Mouse (Mus musculus): ENCODE measurements around the gene Tal1.
A peak's percentile ranks its signal among the peaks of the same experiment; 100 is the strongest.

Tal1 gene

DNA sequence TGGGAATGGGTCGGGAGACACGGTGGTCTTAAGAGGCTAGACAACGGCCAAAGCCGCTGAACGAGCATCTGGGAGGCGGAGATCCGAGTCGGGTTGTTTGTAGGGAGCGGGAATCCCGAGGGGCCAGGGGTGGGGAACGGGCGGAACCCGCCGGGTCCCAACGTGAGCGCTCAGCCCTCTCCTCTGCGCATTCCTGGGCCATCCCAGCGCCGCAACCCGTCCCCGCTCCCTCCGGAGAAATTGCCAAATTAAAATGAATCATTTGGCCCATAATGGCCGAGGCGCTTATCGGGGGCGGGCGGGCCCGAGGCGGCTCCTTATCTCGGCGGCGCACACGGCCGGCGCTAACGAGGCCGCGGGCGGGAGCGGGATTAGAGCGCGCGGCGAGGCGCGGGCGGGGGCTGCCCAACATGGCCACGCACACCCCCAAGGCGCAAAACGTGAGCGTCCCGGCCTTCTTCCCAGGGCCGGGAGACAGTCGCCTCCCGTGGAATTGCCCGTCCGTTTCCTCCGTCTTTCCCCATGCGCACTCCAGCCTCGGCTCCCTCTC, at the start of gene Tal1:
TSS of gene Tal1 (plus strand) at position 56 of the 550 bp plus-strand sequence.
- DNase-seq (ENCODE audit: low spot score): no peak

DNA sequence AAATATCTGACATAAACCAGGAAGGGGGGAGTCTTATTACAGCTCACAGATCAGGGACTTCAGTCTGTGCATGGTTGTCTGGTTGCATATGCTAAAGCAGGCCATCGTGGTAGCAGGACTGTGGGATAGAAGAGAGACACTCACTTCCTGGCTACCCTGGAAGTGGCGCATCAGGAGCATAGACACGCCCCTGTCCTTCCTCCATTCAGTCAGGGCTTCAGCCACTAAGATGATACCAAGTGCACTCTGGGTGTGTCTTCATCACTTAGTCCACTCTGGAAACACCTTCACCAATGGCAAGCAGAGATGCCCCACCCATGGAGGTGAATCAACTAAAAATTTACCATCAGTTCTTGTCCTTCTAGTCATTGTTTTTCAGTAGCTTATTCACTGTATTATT, 42.0 kb upstream of the Tal1 start:
- DNase-seq (ENCODE audit: low spot score): no peak

DNA sequence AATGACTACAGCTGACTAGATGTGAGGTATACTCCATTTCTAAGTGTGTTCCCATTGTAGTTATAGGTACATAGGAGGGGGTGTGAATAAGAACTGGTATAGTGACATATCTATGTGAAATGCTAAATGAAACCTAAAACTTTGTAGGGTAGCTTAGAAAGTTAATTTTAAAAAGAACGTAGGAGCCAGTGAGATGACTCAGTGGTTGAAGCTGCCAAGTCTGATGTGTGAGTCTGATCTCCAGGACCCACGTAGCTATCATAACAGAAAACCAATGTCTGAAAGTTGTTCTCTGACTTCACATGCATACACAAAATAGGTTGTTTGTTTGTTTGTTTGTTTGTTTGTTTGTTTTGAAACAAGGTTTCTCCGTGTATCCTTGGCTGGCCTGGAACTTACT, 36.2 kb upstream of the Tal1 start:
- DNase-seq (ENCODE audit: low spot score): no peak

DNA sequence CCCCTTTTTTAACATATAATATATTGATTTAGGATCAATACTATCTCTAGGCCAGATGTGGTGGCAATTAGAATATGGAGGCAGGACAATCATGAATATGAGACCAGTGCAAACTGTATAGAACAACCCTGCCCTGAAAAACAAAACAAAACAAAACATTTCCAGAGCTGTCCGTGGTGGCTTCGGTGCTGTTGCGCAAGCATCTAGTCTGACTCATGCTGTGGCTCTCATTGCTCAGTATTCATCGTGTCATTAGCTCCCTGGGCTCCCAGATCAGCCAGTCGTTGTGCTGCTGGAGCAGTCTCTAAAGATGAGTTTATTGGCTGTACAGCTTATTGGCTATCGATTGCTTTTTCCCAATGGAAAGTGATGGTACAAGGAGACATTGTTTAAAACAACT, 21.2 kb upstream of the Tal1 start:
- DNase-seq (ENCODE audit: low spot score): no peak

DNA sequence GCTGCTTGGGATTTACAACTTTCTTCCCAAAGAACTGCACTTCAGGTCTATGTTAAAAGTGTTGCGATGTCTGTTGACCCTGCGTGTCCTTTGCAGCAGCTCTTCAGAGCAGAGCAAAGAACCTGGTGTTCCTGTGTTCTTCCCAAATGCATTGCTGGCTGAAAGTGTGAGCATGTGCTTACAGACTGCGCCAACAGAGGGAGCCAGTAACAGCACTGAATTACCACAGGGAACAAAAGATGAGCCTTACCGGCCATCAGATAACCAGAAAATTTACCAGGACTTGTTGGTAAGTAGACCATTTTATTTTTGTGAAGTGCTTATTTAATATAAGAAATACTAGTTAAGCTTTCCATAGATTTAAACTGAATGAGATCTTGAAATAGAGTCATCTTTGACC, 18.0 kb upstream of the Tal1 start:
- no peak for DNase-seq (ENCODE audit: low spot score)

DNA sequence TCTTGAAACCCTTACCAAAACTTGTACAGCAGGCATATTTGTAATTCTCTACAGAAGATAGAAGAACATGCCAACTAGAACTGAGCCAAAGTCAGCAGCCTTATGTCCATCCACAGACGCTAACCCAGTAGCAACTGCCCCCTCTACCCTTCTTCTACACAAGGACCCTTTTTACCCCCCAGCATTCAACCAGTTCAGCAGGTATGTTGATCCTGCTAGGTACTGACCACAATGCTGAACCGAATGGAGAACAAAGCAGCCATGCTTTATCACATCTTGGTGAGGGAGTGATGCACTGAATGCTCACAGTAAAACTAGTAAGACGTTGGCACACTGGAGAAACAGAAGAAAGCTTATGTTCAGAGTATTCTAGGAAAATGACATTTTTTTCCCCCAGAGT, 10.6 kb upstream of the Tal1 start:
- no peak for DNase-seq (ENCODE audit: low spot score)

DNA sequence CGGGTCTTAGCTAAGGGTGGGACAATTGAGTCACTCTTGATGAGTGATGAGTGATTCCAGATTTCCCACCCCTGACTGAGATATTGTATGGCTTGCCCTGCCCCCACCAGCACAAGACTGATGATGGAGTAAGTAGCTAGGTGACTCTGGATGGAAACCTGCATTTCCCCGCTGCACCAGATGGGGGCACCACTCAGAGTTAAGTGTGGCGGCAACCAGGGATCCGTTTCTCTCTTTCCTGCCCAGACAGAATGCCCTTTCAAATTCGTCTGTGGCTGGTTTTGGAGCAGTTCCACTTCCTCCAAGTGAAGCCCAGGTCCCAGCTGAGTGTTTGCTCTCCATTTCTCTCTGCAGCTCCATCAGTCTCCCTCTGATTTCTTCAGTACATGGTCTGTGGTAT, 8.5 kb upstream of the Tal1 start:
- DNase-seq (ENCODE audit: low spot score): no peak

DNA sequence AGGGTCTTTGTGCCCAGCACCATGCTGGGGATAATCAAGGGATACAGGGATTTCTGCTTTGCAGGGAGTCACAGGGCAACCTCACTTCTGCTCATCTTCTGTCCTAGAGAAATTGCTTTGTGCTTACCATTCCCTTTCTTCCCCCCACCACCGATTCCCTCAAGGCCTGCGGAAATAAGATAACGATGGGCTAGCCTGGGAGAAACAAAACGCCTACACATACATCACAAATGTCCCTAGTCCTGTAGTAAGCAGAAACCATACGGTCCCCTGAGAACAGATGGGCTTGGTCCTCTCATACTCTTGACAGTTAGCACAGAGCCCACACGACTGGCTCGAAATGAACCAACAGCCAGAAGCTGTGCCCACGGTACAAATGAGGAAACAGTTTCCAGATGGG, 8.0 kb upstream of the Tal1 start:
- DNase-seq (ENCODE audit: low spot score): no peak

DNA sequence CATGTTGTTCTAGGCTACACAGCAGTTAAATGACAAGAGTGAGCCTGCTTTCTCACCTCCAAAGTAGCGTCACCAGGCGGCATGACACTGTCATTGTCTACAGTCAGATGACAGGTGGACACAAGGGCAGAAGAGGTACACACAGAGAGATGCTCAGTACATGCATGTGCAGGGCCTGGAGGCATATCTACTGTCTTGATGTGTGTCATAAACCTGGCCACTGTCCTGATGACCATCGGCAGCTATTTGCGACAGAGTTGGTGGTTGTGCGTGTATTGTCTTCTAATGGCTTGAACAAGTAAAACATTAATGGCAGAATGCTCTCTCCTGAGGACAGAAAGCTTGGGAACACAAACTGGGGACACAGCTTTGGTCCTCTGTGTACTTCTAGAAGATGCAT, 5.0 kb upstream of the Tal1 start:
- no peak for DNase-seq (ENCODE audit: low spot score)

DNA sequence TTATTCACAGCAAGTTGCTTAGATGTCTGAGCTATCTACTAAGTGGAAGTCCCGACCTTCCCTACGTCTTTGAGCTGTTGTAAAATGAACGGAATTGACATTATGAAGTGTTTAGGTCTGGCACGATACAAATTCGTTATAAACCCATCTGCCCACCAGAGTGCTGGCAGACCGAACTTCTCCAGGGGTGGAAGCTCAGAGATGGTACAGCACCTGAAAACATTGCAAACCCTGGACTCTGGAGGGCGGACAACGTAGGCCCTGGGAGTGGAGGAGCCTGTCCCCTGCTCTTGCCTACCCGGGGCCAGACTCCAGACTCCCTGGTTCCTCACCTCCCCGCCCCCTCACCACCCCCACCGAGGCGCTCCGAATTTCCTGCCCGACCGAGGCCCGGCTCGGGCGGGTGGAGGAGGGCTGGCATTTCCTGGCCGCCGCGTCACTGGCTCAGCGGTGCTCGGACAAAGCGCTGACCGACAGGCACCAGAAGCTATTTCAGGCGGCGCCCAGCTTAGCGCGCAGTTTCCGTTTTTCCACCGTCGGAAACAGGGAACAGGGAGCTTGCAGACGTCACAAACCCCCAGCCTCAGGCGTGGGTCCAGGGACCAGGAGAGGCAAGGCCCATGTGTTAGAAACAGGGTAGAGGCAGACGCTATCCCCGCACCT, 3.8 kb upstream of the Tal1 start:
- DNase-seq (ENCODE audit: low spot score): peak; percentile 14

DNA sequence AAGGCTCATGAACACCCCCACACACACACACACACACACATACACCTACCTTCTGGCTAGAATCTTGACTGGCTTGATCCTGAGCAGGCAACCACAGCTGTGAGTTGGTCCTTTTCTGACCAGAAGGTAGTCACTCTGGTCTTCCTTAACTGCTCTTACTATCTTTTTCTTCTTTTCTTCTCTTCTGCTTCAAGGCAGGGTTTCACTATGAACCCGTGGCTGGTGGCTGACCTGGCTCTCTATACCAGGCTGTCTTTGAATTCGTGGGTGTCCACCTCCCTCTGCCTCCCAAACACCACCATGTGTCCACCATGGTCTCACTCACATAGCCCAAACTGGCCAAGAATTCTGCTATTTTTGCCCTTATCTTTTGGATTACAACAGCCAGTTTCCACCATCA, 1.2 kb upstream of the Tal1 start:
- DNase-seq (ENCODE audit: low spot score): no peak

DNA sequence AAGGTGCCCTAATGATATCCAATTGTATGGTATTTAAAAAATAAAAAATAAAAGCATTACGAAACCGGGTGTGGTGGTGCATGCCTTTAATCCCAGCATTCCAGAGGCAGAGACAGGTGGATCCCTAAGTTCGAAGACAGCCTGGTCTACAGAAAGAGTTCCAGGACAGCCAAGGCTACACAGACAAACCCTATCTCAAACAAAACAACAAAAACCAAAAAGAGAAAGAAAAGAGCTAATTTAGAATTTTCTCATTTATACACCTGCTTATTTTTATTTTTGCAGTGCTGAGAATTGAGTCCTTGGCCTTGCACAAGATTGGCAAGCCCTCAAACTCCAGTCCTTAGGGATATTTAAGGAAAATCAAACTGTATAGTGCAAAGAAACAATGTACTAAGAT, 535 bp upstream of the Tal1 start:
- no peak for DNase-seq (ENCODE audit: low spot score)

DNA sequence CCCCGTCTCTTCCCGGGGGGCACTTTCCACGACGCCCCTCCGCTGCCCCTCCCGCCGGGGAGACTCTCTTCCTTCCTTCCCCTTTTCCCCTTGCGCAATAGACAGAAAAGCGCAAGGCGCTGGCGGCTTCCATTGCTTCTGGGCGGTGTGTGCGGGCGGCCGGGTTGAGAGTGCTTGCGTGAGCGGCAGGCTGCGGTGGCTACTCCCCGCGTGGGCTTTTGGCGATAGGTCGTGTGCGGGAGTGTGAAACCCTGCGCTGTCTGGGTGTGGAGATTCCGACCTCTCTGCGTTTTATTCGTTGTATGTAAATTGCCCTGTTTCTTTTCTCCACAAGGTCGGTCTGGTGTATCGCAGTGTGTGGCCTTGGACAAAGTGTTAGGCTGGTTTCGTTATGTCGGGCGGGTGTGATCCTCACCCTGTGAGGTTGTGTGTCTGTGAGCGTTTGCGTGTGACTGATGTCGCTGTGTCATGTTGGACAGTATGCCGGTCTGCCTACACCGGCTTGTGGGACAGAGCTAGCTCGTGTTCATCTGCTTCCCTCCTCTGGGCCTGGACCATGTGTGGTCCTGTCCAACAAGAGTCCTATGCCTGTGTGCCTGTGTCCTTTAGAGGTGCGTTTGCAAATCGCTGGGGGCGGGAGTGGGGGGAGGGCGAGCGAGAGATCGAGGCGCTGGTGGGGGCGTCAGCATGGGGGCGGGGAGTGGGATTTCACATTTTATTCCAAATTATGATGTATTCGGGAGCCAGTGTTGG, 871 bp downstream of the Tal1 start:
- no peak for DNase-seq (ENCODE audit: low spot score)

DNA sequence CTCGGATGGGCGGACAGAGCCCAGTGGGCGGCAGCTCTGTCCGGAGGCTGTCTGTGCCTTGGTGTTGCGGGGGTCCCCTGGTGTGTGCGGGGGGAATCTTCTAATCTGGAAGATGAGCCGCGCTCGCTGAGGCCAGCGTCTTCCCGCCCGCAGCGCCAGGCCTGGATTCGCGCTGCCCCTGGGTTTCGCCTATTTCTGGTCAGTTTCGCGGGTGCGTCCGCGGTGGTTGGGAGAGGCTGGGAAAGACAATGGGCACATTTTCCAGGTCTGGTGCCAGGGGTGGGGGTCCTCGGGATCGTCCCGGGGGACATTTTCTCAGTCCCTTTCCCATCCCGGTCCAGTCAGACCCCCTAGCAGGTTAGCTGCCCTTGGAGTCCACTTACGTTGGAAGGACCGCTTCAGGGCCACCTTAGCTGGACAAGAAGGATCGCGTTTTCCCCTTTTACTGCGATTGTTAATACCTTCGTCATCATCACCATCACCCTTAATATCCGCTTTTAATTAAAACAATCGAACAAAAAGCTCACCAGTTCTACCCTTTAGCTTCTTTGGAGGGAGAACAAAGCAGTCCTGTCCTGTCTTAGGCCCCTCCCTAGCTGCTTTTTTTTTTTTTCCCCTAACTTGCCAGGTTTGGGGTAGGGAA, 1.6 kb downstream of the Tal1 start:
- no peak for DNase-seq (ENCODE audit: low spot score)

DNA sequence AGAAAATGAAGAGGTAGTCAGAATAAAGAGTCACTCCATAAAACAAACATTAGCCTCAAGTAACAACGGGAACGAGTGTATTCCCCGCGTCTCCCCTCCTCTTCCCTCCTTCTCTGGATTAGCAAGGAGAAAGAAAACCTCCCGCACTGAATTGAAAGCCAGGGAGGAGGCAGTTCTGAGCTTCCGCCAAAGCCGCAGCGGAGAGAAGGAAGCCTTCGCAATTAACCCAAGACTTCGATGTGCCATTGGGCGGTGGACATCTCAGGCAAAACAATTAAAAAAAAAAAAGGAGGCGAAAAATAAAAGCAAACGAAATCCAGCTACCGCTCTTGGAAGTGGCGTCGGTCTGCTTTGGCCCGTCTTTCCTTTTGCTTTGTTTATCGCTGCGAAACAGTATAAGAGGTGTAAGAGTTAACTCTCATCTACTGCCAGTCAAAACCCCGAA, 2.1 kb downstream of the Tal1 start:
- DNase-seq (ENCODE audit: low spot score): no peak

DNA sequence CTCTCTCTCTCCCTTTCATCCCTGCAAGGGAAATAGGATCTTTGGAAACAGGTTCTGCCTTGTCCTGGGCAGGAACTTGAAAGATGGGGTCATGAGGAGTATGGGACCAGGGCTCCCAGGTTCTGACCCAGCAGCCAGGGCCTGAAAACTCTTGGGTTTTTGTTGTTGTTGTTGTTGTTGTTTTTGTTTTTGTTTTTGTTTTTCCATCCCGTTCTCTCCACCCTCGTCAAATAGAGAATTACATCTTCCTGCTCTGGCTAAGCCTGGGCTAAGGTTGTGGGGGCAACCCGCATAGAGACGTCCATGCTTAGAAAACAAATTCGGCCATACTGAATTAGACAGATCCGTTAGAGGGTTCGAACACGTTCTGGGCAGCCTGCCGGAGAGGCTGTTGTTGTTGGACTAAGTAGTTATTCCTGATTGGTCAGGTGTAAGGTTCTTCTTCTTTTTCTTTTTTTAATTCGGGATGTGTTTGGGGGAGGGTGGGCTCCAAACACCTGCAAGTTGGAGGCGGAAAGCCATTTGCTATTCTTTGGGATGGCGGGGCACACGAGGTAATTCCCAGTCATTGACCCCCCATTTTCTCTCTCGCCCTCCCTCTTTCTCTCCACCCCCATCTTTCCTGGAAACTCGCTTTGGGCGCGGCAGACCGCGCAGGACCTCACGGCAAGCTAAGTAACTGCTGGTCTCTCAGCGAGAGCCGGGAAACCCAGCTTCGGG, 2.8 kb downstream of the Tal1 start:
- DNase-seq (ENCODE audit: low spot score): no peak

DNA sequence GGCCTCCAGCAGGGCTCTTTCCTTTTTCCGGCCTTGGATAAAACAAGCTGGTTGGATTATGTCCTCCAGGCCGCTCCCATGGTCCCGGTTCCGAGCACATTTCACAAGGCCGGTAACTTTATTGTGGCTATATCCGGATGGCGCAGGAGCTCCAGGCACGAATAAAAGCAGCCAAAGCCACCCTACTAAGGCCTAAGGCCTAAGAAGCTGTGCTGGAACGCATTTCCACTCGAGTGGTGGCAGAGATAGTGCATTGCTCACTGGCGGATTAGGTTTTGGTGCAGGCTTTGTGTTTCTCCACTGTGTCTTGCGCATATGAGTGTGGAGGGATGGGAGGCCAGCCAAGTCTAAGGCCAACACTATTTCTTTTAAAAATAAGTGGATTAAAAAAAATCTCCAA, 3.6 kb downstream of the Tal1 start:
- no peak for DNase-seq (ENCODE audit: low spot score)

DNA sequence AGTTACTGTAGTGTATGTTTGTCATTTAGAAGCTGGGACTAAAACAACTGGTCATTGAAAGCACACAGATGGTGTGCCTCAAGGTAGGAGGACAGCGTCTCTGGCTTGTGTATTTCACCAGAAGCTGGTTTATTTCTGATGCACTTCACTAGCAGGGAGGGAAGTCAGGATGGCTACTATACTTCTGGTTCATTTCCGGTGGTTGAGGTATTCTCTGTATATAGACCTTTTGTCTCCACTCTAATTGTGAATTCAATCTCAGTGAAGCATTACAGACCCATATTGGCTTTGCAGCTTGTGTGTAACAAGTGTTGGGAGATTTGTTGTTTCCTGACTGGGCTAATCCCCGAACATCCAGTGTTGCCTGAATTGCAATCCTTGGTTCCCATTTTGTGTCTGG, 4.5 kb downstream of the Tal1 start:
- DNase-seq (ENCODE audit: low spot score): no peak

DNA sequence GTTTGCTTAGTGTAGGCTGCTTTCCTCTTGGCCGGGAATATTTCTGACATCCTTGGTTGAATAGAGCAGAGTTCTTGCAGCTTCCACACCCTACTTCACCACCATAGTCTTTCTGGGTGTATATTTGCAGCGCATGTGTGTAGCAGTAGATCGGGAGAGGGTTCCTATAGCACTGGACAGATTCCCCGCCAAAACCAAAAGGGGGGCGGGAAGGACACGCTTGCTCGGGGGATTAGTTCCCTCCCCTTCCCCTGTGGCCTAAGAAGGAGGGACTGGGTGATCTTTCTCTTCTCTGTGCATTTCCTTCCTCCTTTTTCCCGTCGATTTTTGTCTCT, 6.3 kb downstream of the Tal1 start:
- DNase-seq (ENCODE audit: low spot score): no peak

DNA sequence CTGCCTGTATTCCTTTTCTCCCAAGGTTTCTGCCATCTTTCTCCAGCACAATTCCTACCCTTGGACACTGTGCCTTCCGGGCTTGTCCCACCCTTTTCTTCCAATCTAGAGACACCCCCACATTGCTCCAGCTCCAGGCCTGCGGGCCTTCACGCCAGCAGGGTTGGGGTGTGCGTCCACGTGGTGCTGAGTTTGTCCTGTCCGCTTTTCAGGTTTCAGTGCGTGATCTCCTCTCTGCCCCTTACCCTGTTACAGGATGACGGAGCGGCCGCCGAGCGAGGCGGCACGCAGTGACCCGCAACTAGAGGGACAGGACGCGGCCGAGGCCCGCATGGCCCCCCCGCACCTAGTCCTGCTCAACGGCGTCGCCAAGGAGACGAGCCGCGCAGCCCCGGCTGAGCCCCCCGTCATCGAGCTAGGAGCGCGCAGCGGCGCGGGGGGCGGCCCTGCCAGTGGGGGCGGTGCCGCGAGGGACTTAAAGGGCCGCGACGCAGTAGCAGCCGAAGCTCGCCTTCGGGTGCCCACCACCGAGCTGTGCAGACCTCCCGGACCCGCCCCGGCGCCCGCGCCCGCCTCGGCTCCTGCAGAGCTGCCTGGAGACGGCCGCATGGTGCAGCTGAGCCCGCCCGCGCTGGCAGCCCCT, 6.8 kb downstream of the Tal1 start:
- no peak for DNase-seq (ENCODE audit: low spot score)

DNA sequence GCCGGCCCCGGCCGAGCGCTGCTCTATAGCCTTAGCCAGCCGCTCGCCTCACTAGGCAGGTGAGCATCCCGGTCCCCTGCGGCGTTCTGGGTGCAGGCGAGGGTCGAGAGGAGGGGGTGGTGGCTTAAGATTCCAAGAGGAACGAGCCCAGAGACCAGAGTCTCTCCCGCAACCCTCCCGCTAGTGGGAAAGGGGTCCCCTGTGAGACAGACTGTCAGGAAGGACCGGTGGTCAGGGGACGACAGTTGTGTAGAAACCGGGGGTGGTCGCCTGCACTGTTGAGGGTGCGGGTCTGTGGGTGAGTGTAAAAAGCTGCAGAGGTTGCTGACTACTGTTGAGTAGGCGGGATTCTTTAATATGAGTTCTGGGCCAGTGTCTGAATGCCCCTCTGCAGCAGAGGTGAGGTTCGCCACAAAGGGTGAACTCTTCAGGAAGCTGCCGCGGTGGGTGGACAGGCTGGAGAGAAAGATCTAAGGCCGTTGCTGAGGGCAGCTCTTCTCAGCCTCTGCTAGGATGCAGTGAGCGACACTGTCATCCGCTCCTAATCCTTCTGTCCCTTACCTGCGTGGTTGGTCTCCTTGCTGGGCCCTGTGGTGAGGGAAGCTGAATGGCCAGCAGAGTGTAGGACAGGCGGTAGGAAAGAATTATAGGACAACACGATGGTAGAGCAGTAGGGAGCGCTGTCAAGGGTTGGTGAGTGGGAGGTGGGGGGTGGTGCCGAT, 7.5 kb downstream of the Tal1 start:
- DNase-seq (ENCODE audit: low spot score): no peak

Measured in ovary, adult 18-20 months (tissue).